Mouse (Mus musculus): ENCODE results near the gene Camk1d. TPM values are rescaled to one million over a fixed set of nuclear protein-coding genes. Genes with fewer than 3 reads are reported as not detected.

Camk1d gene
- polyA plus RNA-seq, 1 experiment = 1.6 TPM

GRCm38 (mm10) chr2:5691729-5692128 is 22.6 kb downstream of the Camk1d start:
- no peak overlapping the region for H3K4me3 ChIP-seq (ENCODE audit: insufficient read depth, poor library complexity, severe bottlenecking)
- H3K79me3 ChIP-seq (ENCODE audit: low read depth) = peaks cover 5% of the 10 kb centered on the region
- TF ChIP-seq USF1 (IDR thresholded peaks at IDR 0.05; ENCODE audit: low read depth) (no peak), MYOD1 (IDR thresholded peaks at IDR 0.05; ENCODE audit: control insufficient read depth, insufficient read length, low read depth) (no peak), CTCF (IDR thresholded peaks at IDR 0.05; ENCODE audit: control insufficient read depth, insufficient read depth, insufficient read length) (no peak), CEBPB (IDR thresholded peaks at IDR 0.05; ENCODE audit: low read depth) (no peak), MAX (IDR thresholded peaks at IDR 0.05) (no peak), MYOG (IDR thresholded peaks at IDR 0.05; ENCODE audit: control insufficient read depth, extremely low read depth, insufficient read length) (no peak), FOSL1 (IDR thresholded peaks at IDR 0.05; ENCODE audit: insufficient read depth, low read length, poor library complexity, severe bottlenecking) (no peak)
- H3K36me3 ChIP-seq (ENCODE audit: control insufficient read depth, insufficient read depth) = no peaks in the 10 kb centered on the region
- H3K27me3 ChIP-seq (ENCODE audit: control insufficient read depth, insufficient read depth, insufficient read length) = no peaks in the 10 kb centered on the region
- H3K79me2 ChIP-seq (ENCODE audit: control insufficient read depth, insufficient read depth) = peaks cover 26% of the 10 kb centered on the region
- no peak overlapping the region for H3ac ChIP-seq (ENCODE audit: control insufficient read depth, insufficient read length, low read depth)

DNA sequence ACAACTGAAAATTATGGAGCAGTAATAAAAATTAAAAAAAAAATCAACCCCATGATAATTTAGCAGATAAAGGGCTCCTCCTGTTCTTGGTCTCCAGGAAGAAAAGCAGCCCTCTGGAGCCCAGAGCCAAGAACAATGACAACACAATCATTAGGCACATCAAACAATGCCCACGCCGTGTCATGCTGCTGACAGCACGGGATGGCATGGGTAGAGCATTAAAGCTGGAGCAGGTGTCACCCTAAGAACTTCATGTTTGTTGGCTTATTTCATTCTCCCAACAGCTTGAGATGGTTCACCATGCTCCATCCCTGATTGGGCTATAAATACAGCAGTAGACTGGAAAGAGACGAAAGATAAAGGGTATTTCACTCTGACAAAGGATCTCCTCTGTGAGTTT is 30.9 kb downstream of the Camk1d start:
- H3K27me3 ChIP-seq (ENCODE audit: control insufficient read depth, insufficient read depth, insufficient read length) = no peaks in the 10 kb centered on the region

DNA sequence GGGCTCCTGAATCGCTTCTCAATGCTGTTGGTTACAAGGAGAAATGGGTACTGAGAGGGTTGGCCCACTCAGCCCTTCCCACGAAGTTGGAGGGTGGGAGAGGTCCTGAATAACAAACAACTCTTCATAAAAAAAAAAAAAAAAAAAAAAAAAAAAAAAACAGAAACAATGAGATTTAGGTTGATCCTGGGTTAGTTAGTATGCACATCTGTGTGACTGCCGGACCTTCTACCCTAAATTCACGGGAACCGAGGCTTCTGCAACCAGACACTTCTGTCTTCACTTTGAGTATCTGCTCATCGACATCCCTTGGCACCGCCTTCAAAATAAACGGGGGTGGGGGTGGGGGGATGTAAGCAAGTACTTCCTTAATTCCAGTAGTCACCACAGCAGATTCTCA is 32.4 kb downstream of the Camk1d start:
- Histone ChIP-seq H3K36me3 (ENCODE audit: control insufficient read depth, insufficient read depth) (no peaks in the 10 kb centered on the region), H3K27me3 (ENCODE audit: control insufficient read depth, insufficient read depth, insufficient read length) (no peaks in the 10 kb centered on the region), H3K4me3 (ENCODE audit: insufficient read depth, poor library complexity, severe bottlenecking) (no peak overlapping the region), H3K79me3 (ENCODE audit: low read depth) (no peaks in the 10 kb centered on the region), H3ac (ENCODE audit: control insufficient read depth, insufficient read length, low read depth) (no peak overlapping the region), H3K79me2 (ENCODE audit: control insufficient read depth, insufficient read depth) (no peaks in the 10 kb centered on the region)
- TF ChIP-seq FOSL1 (IDR thresholded peaks at IDR 0.05; ENCODE audit: insufficient read depth, low read length, poor library complexity, severe bottlenecking) (no peak), MYOG (IDR thresholded peaks at IDR 0.05; ENCODE audit: control insufficient read depth, extremely low read depth, insufficient read length) (no peak), CEBPB (IDR thresholded peaks at IDR 0.05; ENCODE audit: low read depth) (no peak), USF1 (IDR thresholded peaks at IDR 0.05; ENCODE audit: low read depth) (no peak), MAX (IDR thresholded peaks at IDR 0.05) (no peak), CTCF (IDR thresholded peaks at IDR 0.05; ENCODE audit: control insufficient read depth, insufficient read depth, insufficient read length) (no peak), MYOD1 (IDR thresholded peaks at IDR 0.05; ENCODE audit: control insufficient read depth, insufficient read length, low read depth) (no peak)

More for the DNA sequence above, 30.9 kb downstream of the Camk1d start:
- Histone ChIP-seq H3K79me2 (ENCODE audit: control insufficient read depth, insufficient read depth) (no peaks in the 10 kb centered on the region), H3K79me3 (ENCODE audit: low read depth) (no peaks in the 10 kb centered on the region), H3ac (ENCODE audit: control insufficient read depth, insufficient read length, low read depth) (no peak overlapping the region), H3K4me3 (ENCODE audit: insufficient read depth, poor library complexity, severe bottlenecking) (no peak overlapping the region), H3K36me3 (ENCODE audit: control insufficient read depth, insufficient read depth) (no peaks in the 10 kb centered on the region)
- TF ChIP-seq MAX (IDR thresholded peaks at IDR 0.05) = no peak
- TF ChIP-seq MYOG (IDR thresholded peaks at IDR 0.05; ENCODE audit: control insufficient read depth, extremely low read depth, insufficient read length) = no peak
- TF ChIP-seq USF1 (IDR thresholded peaks at IDR 0.05; ENCODE audit: low read depth) = no peak
- no peak for TF ChIP-seq FOSL1 (IDR thresholded peaks at IDR 0.05; ENCODE audit: insufficient read depth, low read length, poor library complexity, severe bottlenecking)
- TF ChIP-seq MYOD1 (IDR thresholded peaks at IDR 0.05; ENCODE audit: control insufficient read depth, insufficient read length, low read depth) = no peak
- TF ChIP-seq CTCF (IDR thresholded peaks at IDR 0.05; ENCODE audit: control insufficient read depth, insufficient read depth, insufficient read length) = no peak
- no peak for TF ChIP-seq CEBPB (IDR thresholded peaks at IDR 0.05; ENCODE audit: low read depth)

DNA sequence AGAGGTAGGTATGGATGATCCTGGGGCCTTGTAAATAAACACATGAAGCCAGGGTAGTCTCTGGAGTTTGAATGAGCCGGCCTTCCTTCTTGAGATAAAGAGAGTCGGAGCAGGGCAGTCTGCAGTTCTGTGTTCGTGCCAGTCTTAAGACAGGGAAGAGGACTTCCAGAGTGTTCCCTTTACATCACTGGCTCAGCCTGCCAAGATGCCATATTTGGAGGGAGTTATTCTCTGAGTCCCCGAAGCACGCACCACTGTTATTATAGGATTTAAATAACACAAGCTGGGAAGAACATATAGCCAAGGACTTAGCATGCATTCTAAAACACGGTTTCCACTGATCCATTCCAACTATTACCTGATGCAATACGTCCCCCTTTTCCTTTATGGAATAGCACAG is 33.0 kb downstream of the Camk1d start:
- no peak overlapping the region for H3K4me3 ChIP-seq (ENCODE audit: insufficient read depth, poor library complexity, severe bottlenecking)
- TF ChIP-seq MYOG (IDR thresholded peaks at IDR 0.05; ENCODE audit: control insufficient read depth, extremely low read depth, insufficient read length) = no peak
- TF ChIP-seq USF1 (IDR thresholded peaks at IDR 0.05; ENCODE audit: low read depth) = no peak
- TF ChIP-seq CTCF (IDR thresholded peaks at IDR 0.05; ENCODE audit: control insufficient read depth, insufficient read depth, insufficient read length) = no peak
- no peak for TF ChIP-seq FOSL1 (IDR thresholded peaks at IDR 0.05; ENCODE audit: insufficient read depth, low read length, poor library complexity, severe bottlenecking)
- TF ChIP-seq MAX (IDR thresholded peaks at IDR 0.05) = no peak
- no peak for TF ChIP-seq CEBPB (IDR thresholded peaks at IDR 0.05; ENCODE audit: low read depth)
- TF ChIP-seq MYOD1 (IDR thresholded peaks at IDR 0.05; ENCODE audit: control insufficient read depth, insufficient read length, low read depth) = no peak
- no peaks in the 10 kb centered on the region for H3K36me3 ChIP-seq (ENCODE audit: control insufficient read depth, insufficient read depth)
- H3K79me2 ChIP-seq (ENCODE audit: control insufficient read depth, insufficient read depth) = peaks cover 1% of the 10 kb centered on the region
- H3ac ChIP-seq (ENCODE audit: control insufficient read depth, insufficient read length, low read depth) = no peak overlapping the region
- no peaks in the 10 kb centered on the region for H3K79me3 ChIP-seq (ENCODE audit: low read depth)
- no peaks in the 10 kb centered on the region for H3K27me3 ChIP-seq (ENCODE audit: control insufficient read depth, insufficient read depth, insufficient read length)

- no peaks in the 10 kb centered on the region for H3K36me3 ChIP-seq (ENCODE audit: control insufficient read depth, insufficient read depth)
- H3K4me3 ChIP-seq (ENCODE audit: insufficient read depth, poor library complexity, severe bottlenecking) = no peak overlapping the region
- no peaks in the 10 kb centered on the region for H3K27me3 ChIP-seq (ENCODE audit: control insufficient read depth, insufficient read depth, insufficient read length)
- peaks cover 8% of the 10 kb centered on the region for H3K79me2 ChIP-seq (ENCODE audit: control insufficient read depth, insufficient read depth)
- no peak overlapping the region for H3ac ChIP-seq (ENCODE audit: control insufficient read depth, insufficient read length, low read depth)
- H3K79me3 ChIP-seq (ENCODE audit: low read depth) = no peaks in the 10 kb centered on the region
- TF ChIP-seq FOSL1 (IDR thresholded peaks at IDR 0.05; ENCODE audit: insufficient read depth, low read length, poor library complexity, severe bottlenecking) = no peak
- no peak for TF ChIP-seq CEBPB (IDR thresholded peaks at IDR 0.05; ENCODE audit: low read depth)
- TF ChIP-seq MYOG (IDR thresholded peaks at IDR 0.05; ENCODE audit: control insufficient read depth, extremely low read depth, insufficient read length) = no peak
- TF ChIP-seq MYOD1 (IDR thresholded peaks at IDR 0.05; ENCODE audit: control insufficient read depth, insufficient read length, low read depth) = no peak
These were observed 35.3 kb downstream of the Camk1d start for GRCm38 (mm10) chr2:5679055-5679454.

DNA sequence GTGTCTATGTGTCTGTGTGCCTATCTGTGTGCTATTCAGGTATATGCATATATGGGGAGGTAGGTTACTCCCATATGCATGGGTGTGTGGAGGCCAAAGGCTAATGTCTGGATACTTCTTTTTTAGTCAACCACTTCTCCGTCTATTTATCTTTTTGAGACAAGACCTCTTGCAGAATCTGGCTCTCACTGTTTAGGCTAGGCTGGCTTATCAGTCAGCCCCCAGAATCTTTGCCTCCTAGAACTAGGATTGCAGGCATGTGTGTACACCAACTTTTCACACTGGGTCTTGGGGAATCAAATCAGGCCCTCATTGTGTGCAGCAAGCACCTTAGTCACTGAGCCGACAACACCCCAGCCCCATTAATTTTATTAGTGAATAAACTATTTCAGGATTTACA is 36.8 kb downstream of the Camk1d start:
- Histone ChIP-seq H3K36me3 (ENCODE audit: control insufficient read depth, insufficient read depth) (no peaks in the 10 kb centered on the region), H3ac (ENCODE audit: control insufficient read depth, insufficient read length, low read depth) (no peak overlapping the region), H3K79me3 (ENCODE audit: low read depth) (peaks cover 2% of the 10 kb centered on the region), H3K27me3 (ENCODE audit: control insufficient read depth, insufficient read depth, insufficient read length) (no peaks in the 10 kb centered on the region), H3K79me2 (ENCODE audit: control insufficient read depth, insufficient read depth) (peaks cover 8% of the 10 kb centered on the region), H3K4me3 (ENCODE audit: insufficient read depth, poor library complexity, severe bottlenecking) (no peak overlapping the region)
- TF ChIP-seq MAX (IDR thresholded peaks at IDR 0.05) (no peak), CTCF (IDR thresholded peaks at IDR 0.05; ENCODE audit: control insufficient read depth, insufficient read depth, insufficient read length) (no peak), USF1 (IDR thresholded peaks at IDR 0.05; ENCODE audit: low read depth) (no peak), MYOD1 (IDR thresholded peaks at IDR 0.05; ENCODE audit: control insufficient read depth, insufficient read length, low read depth) (no peak), MYOG (IDR thresholded peaks at IDR 0.05; ENCODE audit: control insufficient read depth, extremely low read depth, insufficient read length) (no peak), FOSL1 (IDR thresholded peaks at IDR 0.05; ENCODE audit: insufficient read depth, low read length, poor library complexity, severe bottlenecking) (no peak)
